Mouse (Mus musculus) heart, postnatal 0 days (tissue): ENCODE data around the gene Rnf169. TPM values are rescaled to one million over a fixed set of nuclear protein-coding genes. Genes with fewer than 3 reads are reported as not detected.

Source experiments
- ATAC-seq: fragments of 200-750 bp; cut with Nextera tagmentation; 2 replicates; pipeline ENCODE4 v1.8.0; 2017; ENCODE audit warnings: low read depth, moderate number of reproducible peaks, moderate library complexity; ENCODE audit not compliant: insufficient read depth
- DNase-seq: peaks from one replicate; pipeline ENCODE4 v3.0.0-alpha.2; 2016; ENCODE audit warnings: low spot score
- H3K27ac ChIP-seq: fragments of 300-500 bp; sonication (generic); 2 replicates; pipeline ENCODE4 v1.5.1; 2014; ENCODE audit warnings: low read depth, mild to moderate bottlenecking
- H3K27me3 ChIP-seq: fragments of 300-500 bp; sonication (generic); 2 replicates; pipeline ENCODE4 v1.6.1; 2014; ENCODE audit warnings: low read length, mixed read lengths; ENCODE audit not compliant: control insufficient read depth, insufficient read depth
- H3K36me3 ChIP-seq: fragments of 300-500 bp; sonication (generic); replicated peaks from 2 replicates; pipeline ENCODE4 v1.6.1; 2014; ENCODE audit warnings: low read length, mixed read lengths; ENCODE audit not compliant: control insufficient read depth, insufficient read depth
- H3K4me1 ChIP-seq: fragments of 300-500 bp; sonication (generic); 2 replicates; pipeline ENCODE4 v1.6.1; 2014; ENCODE audit warnings: antibody characterized with exemption; ENCODE audit not compliant: control insufficient read depth, insufficient read depth
- H3K4me2 ChIP-seq: fragments of 300-500 bp; sonication (generic); 2 replicates; pipeline ENCODE4 v1.6.1; 2014; ENCODE audit warnings: low read depth, mild to moderate bottlenecking, low read length, moderate library complexity
- H3K4me3 ChIP-seq: fragments of 300-500 bp; sonication (generic); 2 replicates; pipeline ENCODE4 v1.5.1; 2014; ENCODE audit warnings: low read depth, low read length
- H3K9ac ChIP-seq: fragments of 300-500 bp; sonication (generic); replicated peaks from 2 replicates; pipeline ENCODE4 v1.6.1; 2014; ENCODE audit warnings: low read depth, low read length, mixed read lengths
- H3K9me3 ChIP-seq: fragments of 300-500 bp; sonication (generic); replicated peaks from 2 replicates; pipeline ENCODE4 v1.6.1; 2016; ENCODE audit warnings: low read length; ENCODE audit not compliant: control insufficient read depth
- CTCF ChIP-seq: IDR thresholded peaks from 2 replicates; pipeline ENCODE4 v1.5.1; 2016; ENCODE audit warnings: antibody characterized with exemption, control low read depth, low read depth
- EP300 ChIP-seq: IDR thresholded peaks from 2 replicates; pipeline ENCODE4 v1.6.1; 2016; ENCODE audit warnings: antibody characterized with exemption, low read depth
- WGBS: fragments of 180-500 bp; shearing (Covaris S2); extraction: QIAGEN DNeasy Blood & Tissue Kit; methylation state at CpG from one replicate; pipeline ENCODE4 v1.1.7; 2014; 5-methylcytosine and 5-hydroxymethylcytosine counted together
- polyA plus RNA-seq: library from polyadenylated mRNA; unstranded; fragments of >200 nt; fragmentation: Nextera tagmentation; extraction: Ambion mirVana; gene quantifications from 2 replicates; pipeline ENCODE4 v1.2.1, GENCODE M21; 2015
- total RNA-seq: library from RNA; depleted of rRNA; stranded (reverse); fragments of >200 nt; gene quantifications from 2 replicates; pipeline ENCODE4 v1.2.3, GENCODE M21; 2014; ENCODE audit warnings: low replicate concordance

The Rnf169 gene
- total and polyA plus RNA-seq, 2 experiments from 2014 or later: 2.3 to 11.5 TPM

DNA sequence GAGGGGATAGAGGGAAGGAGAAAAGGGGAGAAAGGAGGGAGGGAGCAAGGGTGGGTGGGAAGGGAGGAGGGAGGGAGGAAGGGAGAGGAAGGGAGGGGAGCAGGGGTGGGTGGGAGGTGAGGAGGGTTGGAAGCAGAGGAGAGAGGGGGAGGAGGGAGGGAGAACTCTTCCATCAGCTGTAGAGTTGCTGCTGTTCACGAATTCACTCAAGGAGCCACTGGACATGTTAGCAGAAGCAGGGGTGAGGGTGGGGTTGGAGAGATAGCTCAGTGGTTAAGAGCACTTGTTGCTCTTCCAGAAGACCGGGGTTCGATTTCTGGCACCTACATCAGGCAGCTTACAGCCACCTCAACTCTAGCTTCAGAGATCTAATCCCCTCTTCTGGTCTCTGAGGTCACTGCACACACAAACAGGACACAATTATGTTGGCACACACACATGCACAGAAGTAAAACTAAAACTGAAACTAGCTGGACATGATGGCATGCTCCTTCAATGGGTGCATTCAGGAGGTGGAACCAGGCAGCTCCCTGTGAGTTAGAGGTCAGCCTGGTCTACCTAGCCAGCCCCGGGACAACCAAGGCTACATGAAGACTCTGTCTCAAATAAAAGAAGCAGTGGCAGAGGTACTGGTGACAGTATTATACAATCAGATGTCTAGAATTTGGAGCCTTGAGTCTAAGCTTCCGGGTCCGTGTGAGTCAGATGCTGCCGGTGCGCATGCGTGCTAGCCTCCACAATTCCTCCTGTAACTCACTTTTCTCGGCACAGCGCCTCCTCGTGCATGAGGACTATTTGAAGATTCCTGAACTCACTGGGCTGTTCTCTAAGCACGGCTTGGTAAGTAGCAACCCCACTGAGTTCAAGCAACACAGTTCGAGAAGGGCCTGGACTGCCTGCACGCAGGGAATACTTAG lies 9.9 kb upstream of the Rnf169 start:
- Histone ChIP-seq H3K36me3 (no peaks in the 10 kb centered on the region), H3K4me2 (no peak overlapping the region), H3K27me3 (no peaks in the 10 kb centered on the region), H3K4me3 (no peak overlapping the region), H3K9ac (no peak overlapping the region), H3K9me3 (no peaks in the 10 kb centered on the region), H3K27ac (no peak overlapping the region), H3K4me1 (no peaks in the 10 kb centered on the region)
- 59% methylated on average over 15 of the region's 15 CpGs for WGBS
- TF ChIP-seq CTCF: peak; percentile 11; the same call in 1 of the 2 replicates
- no peak for TF ChIP-seq EP300
- DNase-seq: peak; percentile 44
- no peak for ATAC-seq

DNA sequence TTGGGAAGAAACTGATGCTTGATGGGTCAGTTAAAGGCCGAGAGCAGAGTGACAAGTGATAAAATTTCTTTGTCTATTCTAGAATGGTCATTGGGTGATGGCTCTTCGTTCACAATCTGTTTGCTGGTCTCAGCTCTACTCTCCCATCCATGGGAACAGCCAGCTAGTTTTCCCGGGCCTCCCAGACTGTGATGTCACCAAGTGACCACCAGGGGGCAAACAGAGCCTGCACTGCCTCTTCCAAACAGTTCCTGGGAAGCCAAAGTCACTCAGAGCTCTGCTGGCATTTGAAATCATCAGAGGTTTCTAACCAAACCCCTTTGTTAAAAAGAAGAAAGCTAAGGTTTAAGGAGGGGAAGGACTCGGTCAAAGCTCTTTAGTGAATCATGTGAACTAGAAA lies 8.5 kb upstream of the Rnf169 start:
- Histone ChIP-seq H3K9ac (no peak overlapping the region), H3K27ac (no peak overlapping the region), H3K4me2 (no peak overlapping the region), H3K27me3 (no peaks in the 10 kb centered on the region), H3K36me3 (no peaks in the 10 kb centered on the region), H3K9me3 (no peaks in the 10 kb centered on the region), H3K4me1 (no peaks in the 10 kb centered on the region), H3K4me3 (no peak overlapping the region)
- peak; percentile 73 for DNase-seq
- ATAC-seq: peak; percentile 55; the same call in 1 of the 2 replicates
- peak; percentile 96 for TF ChIP-seq CTCF
- no peak for TF ChIP-seq EP300
- 3% methylated on average over 4 of the region's 4 CpGs for WGBS

DNA sequence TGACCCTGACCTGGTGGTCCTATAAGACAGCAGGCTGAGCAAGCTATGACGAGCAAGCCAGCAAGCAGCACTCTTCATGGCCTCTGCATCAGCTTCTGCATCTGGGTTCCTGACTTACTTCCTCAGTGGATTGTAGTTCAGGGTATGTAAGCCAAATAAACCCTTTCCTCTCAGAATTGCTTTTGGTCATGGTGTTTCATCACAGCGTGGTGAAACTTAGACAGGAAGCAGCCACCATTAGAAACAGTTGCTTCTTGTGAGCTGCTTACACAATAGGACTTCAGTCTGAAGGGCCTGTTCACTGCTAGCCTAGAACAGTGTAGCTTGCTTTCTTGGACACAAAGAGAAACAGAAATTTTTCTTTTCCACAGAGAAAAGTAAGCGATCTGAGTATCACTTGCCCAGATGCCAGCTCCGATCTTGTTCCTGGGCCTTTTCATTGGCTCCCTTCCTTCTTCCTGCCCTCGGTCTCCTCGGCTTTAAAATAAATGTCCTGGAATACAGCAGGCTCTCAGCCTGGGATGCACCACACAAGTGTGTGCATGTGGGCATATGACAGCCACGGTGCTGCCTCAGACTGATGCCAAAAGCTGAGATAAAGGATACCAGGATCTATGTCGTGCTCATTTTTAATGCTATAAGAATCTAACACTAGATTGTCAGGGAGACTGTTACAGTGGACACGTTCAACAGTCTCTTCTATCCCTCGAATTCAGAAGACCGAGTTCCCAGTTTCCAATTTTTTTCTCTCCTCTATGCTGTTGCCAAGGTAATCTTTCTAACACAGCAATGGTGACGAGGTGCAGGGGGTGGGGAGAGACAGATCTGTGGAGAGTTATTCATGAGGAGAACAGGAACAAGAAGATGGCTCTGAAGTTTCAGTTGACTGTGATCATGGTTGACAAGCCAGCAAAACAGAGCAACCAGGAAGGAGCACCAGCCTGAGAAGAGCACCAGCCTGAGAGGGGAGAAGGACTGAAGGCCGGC lies 2.3 kb upstream of the Rnf169 start:
- no peak overlapping the region for H3K4me3 ChIP-seq
- H3K27ac ChIP-seq: no peak overlapping the region
- no peak for DNase-seq
- H3K9me3 ChIP-seq: no peaks in the 10 kb centered on the region
- ATAC-seq: no peak
- H3K27me3 ChIP-seq: no peaks in the 10 kb centered on the region
- TF ChIP-seq EP300 (no peak), CTCF (no peak)
- H3K36me3 ChIP-seq: no peaks in the 10 kb centered on the region
- H3K4me1 ChIP-seq: peaks cover 8% of the 10 kb centered on the region
- 73% methylated on average over 13 of the region's 13 CpGs for WGBS
- no peak overlapping the region for H3K4me2 ChIP-seq
- H3K9ac ChIP-seq: no peak overlapping the region

DNA sequence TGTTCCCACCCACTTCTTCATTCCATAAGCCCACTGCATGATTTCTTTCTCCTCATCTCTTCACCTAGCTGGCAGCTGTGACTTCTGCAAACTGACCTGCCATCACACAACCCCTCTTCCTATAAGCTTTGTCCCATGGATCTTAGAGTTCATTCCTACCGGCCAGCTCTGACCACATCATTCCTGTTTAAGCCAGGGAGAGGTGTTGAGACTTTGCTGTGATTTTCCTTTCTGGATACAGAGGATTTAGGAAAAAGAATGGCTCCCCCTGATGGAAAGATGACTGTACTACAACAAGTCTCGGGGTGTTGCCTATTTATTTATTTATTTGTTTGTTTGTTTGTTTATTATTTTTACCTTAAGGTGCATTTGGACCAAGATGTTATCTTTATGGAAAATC lies 1.1 kb upstream of the Rnf169 start:
- Histone ChIP-seq H3K27ac (no peak overlapping the region; the same call in 1 of the 2 replicates), H3K4me1 (peaks cover 8% of the 10 kb centered on the region), H3K4me2 (no peak overlapping the region), H3K4me3 (no peak overlapping the region), H3K9ac (no peak overlapping the region), H3K36me3 (no peaks in the 10 kb centered on the region), H3K9me3 (no peaks in the 10 kb centered on the region), H3K27me3 (no peaks in the 10 kb centered on the region)
- peak; percentile 87 for DNase-seq
- TF ChIP-seq CTCF (peak; percentile 69), EP300 (no peak)
- no peak for ATAC-seq
- 12% methylated on average over 2 of the region's 2 CpGs for WGBS

DNA sequence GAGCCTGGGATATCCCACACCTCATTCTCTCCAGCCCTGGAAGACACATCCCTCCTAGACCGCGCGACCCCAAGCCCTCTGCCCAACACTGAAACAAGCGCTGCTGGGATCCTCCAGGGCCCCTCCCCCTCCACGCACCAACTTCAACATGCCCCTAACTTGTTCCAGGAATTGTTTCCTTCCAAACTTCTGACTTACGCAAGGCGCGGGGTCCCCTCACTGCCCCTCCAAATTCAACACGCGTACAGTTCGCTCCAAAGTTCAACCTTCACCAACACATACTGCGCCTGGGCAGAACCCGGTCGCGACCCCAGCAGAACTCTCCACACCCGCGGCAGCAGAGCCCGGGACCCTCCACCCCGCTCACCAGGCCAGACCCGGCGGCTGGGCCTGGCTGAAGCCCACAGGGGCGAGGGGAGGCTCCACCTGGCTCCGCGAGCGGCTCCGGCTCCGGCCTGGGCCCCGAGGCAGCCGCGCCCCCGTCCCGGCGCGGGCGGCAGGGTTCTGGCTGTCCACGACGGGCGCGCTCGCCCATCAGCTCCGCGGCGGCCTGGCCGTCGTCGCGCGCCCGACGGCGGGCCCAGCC lies 609 bp downstream of the Rnf169 start:
- TF ChIP-seq CTCF: no peak
- no peak for TF ChIP-seq EP300
- WGBS: under 1% methylated on average over 48 of the region's 51 CpGs

More for the DNA sequence above, 609 bp downstream of the Rnf169 start:
- Histone ChIP-seq H3K9me3 (no peaks in the 10 kb centered on the region), H3K4me2 (peak overlapping the region; percentile 76), H3K27me3 (no peaks in the 10 kb centered on the region), H3K4me3 (peak overlapping the region; percentile 97), H3K4me1 (peaks cover 8% of the 10 kb centered on the region), H3K36me3 (no peaks in the 10 kb centered on the region), H3K9ac (peak overlapping the region; percentile 100), H3K27ac (peak overlapping the region; percentile 98)
- ATAC-seq (peak; percentile 74), DNase-seq (peak; percentile 33)
